Mouse (Mus musculus): ENCODE data around the gene Slc25a21. TPM values are rescaled to one million over a fixed set of nuclear protein-coding genes. Genes with fewer than 3 reads are reported as not detected.

The Slc25a21 gene
- total RNA-seq, 1 experiment from 2014 or later, result not detected

GRCm38 (mm10) chr12:57187032-57187431 lies 10.2 kb downstream of the Slc25a21 start:
- no peak for ATAC-seq (ENCODE audit: extremely low read depth, insufficient number of reproducible peaks, low FRiP score, poor library complexity, severe bottlenecking)

- no peak for ATAC-seq (ENCODE audit: extremely low read depth, insufficient number of reproducible peaks, low FRiP score, poor library complexity, severe bottlenecking)
Measured at GRCm38 (mm10) chr12:57186126-57186525, 11.1 kb downstream of the Slc25a21 start.

- ATAC-seq (ENCODE audit: extremely low read depth, insufficient number of reproducible peaks, low FRiP score, poor library complexity, severe bottlenecking), result no peak
Measured at GRCm38 (mm10) chr12:57185475-57185874, 11.8 kb downstream of the Slc25a21 start.

- ATAC-seq (ENCODE audit: extremely low read depth, insufficient number of reproducible peaks, low FRiP score, poor library complexity, severe bottlenecking), result no peak
Measured at GRCm38 (mm10) chr12:57184401-57185147, 12.7 kb downstream of the Slc25a21 start.

GRCm38 (mm10) chr12:57179465-57180188 lies 17.6 kb downstream of the Slc25a21 start:
- ATAC-seq (ENCODE audit: extremely low read depth, insufficient number of reproducible peaks, low FRiP score, poor library complexity, severe bottlenecking), result no peak

- ATAC-seq (ENCODE audit: extremely low read depth, insufficient number of reproducible peaks, low FRiP score, poor library complexity, severe bottlenecking), result no peak
Measured at GRCm38 (mm10) chr12:57178818-57179217, 18.5 kb downstream of the Slc25a21 start.

- no peak for ATAC-seq (ENCODE audit: extremely low read depth, insufficient number of reproducible peaks, low FRiP score, poor library complexity, severe bottlenecking)
Measured at GRCm38 (mm10) chr12:57163294-57163693, 34.0 kb downstream of the Slc25a21 start.

GRCm38 (mm10) chr12:57162840-57163239 lies 34.4 kb downstream of the Slc25a21 start:
- no peak for ATAC-seq (ENCODE audit: extremely low read depth, insufficient number of reproducible peaks, low FRiP score, poor library complexity, severe bottlenecking)

- ATAC-seq (ENCODE audit: extremely low read depth, insufficient number of reproducible peaks, low FRiP score, poor library complexity, severe bottlenecking), result no peak
Measured at GRCm38 (mm10) chr12:57159904-57160303, 37.4 kb downstream of the Slc25a21 start.

- ATAC-seq (ENCODE audit: extremely low read depth, insufficient number of reproducible peaks, low FRiP score, poor library complexity, severe bottlenecking), result no peak
Measured at GRCm38 (mm10) chr12:57158266-57158665, 39.0 kb downstream of the Slc25a21 start.

GRCm38 (mm10) chr12:57138937-57139336 lies 58.3 kb downstream of the Slc25a21 start:
- ATAC-seq (ENCODE audit: extremely low read depth, insufficient number of reproducible peaks, low FRiP score, poor library complexity, severe bottlenecking), result no peak

GRCm38 (mm10) chr12:57137809-57138208 lies 59.5 kb downstream of the Slc25a21 start:
- ATAC-seq (ENCODE audit: extremely low read depth, insufficient number of reproducible peaks, low FRiP score, poor library complexity, severe bottlenecking), result no peak

GRCm38 (mm10) chr12:57118602-57119001 lies 78.7 kb downstream of the Slc25a21 start:
- ATAC-seq (ENCODE audit: extremely low read depth, insufficient number of reproducible peaks, low FRiP score, poor library complexity, severe bottlenecking), result no peak

- ATAC-seq (ENCODE audit: extremely low read depth, insufficient number of reproducible peaks, low FRiP score, poor library complexity, severe bottlenecking), result no peak
Measured at GRCm38 (mm10) chr12:57115516-57115915, 81.8 kb downstream of the Slc25a21 start.

GRCm38 (mm10) chr12:57109363-57109762 lies 87.9 kb downstream of the Slc25a21 start:
- no peak for ATAC-seq (ENCODE audit: extremely low read depth, insufficient number of reproducible peaks, low FRiP score, poor library complexity, severe bottlenecking)

- ATAC-seq (ENCODE audit: extremely low read depth, insufficient number of reproducible peaks, low FRiP score, poor library complexity, severe bottlenecking), result no peak
Measured at GRCm38 (mm10) chr12:57102322-57102721, 95.0 kb downstream of the Slc25a21 start.

GRCm38 (mm10) chr12:57100549-57100948 lies 96.7 kb downstream of the Slc25a21 start:
- no peak for ATAC-seq (ENCODE audit: extremely low read depth, insufficient number of reproducible peaks, low FRiP score, poor library complexity, severe bottlenecking)

GRCm38 (mm10) chr12:57099066-57099465 lies 98.2 kb downstream of the Slc25a21 start:
- no peak for ATAC-seq (ENCODE audit: extremely low read depth, insufficient number of reproducible peaks, low FRiP score, poor library complexity, severe bottlenecking)

GRCm38 (mm10) chr12:57098371-57098770 lies 98.9 kb downstream of the Slc25a21 start:
- ATAC-seq (ENCODE audit: extremely low read depth, insufficient number of reproducible peaks, low FRiP score, poor library complexity, severe bottlenecking), result no peak

- ATAC-seq (ENCODE audit: extremely low read depth, insufficient number of reproducible peaks, low FRiP score, poor library complexity, severe bottlenecking), result no peak
Measured at GRCm38 (mm10) chr12:57093107-57093506, 104.2 kb downstream of the Slc25a21 start.

All from neutrophil, adult 5-6 weeks (primary cell).